In the genomic region with DNA sequence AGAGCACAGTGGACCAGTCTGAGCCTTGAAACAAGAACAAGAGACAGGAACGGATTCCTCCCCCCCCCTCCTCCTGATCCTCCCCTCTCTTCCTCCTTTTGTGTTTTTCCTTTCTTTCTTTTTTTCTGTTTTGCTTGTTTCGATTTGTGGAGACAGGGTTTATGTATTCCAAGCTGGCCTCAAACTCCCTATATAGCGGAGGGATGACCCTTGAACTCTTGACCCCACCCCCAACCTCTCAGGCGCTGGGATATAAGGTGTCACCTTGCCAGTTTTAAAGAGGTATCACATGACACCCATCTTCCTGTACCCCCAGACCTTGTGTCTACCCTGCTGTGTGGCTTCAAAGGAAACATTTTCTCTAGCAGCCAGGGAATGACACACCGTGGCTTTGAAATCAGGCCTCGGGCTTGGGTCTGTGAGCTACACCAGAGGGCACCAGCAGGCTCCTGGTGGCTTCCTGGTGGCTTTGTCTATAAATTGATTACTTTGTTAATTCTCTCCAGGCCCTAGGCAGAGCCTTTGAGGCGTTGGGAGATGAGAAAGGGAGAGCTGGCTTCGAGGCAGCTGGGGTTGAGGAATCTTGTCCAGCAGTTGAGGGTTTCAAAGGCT, we compare ENCODE assay signal across 8 mouse cellular contexts. TPM values are rescaled to one million over a fixed set of nuclear protein-coding genes. Genes with fewer than 3 reads are reported as not detected.
DNase-seq lines count a peak whose midpoint lies in the region; ATAC-seq lines count a peak whose summit lies in the region.

No protein-coding gene starts in this region.

- no peaks in the 10 kb centered on the region; the same call in 1 of the 2 replicates for H3K27me3 ChIP-seq in liver, embryonic 11.5 days (replicated peaks; ENCODE audit: control insufficient read depth, insufficient read depth, low read length)
- no peaks in the 10 kb centered on the region for H3K27me3 ChIP-seq in embryonic facial prominence, embryonic 11.5 days (ENCODE audit: control insufficient read depth, insufficient read depth, low read length)
- H3K27me3 ChIP-seq in hindbrain, embryonic 16.5 days (replicated peaks; ENCODE audit: control insufficient read depth, insufficient read depth, low read length): no peaks in the 10 kb centered on the region
- no peaks in the 10 kb centered on the region for H3K27me3 ChIP-seq in neural tube, embryonic 15.5 days (replicated peaks)

- H3K27ac ChIP-seq in liver, embryonic 11.5 days (ENCODE audit: low read depth, low read length): peak overlapping the region; percentile 58
- peak overlapping the region; percentile 81 for H3K27ac ChIP-seq in embryonic facial prominence, embryonic 11.5 days (replicated peaks; ENCODE audit: low read depth, low read length)
- peak overlapping the region; percentile 89 for H3K27ac ChIP-seq in hindbrain, embryonic 16.5 days (ENCODE audit: low read depth, low read length)
- peak overlapping the region; percentile 93 for H3K27ac ChIP-seq in neural tube, embryonic 15.5 days (replicated peaks)

- peak overlapping the region; percentile 17; the same call in 1 of the 2 replicates for H3K4me2 ChIP-seq in liver, embryonic 11.5 days
- peak overlapping the region; percentile 1; the same call in 1 of the 2 replicates for H3K4me2 ChIP-seq in embryonic facial prominence, embryonic 11.5 days (ENCODE audit: low read depth, low read length)
- H3K4me2 ChIP-seq in hindbrain, embryonic 16.5 days (ENCODE audit: low read length): no peak overlapping the region
- peak overlapping the region; percentile 34 for H3K4me2 ChIP-seq in neural tube, embryonic 15.5 days

- no peak overlapping the region for H3K4me3 ChIP-seq in liver, embryonic 11.5 days (ENCODE audit: low read depth, low read length)
- H3K4me3 ChIP-seq in embryonic facial prominence, embryonic 11.5 days (ENCODE audit: low read depth, low read length): no peak overlapping the region
- no peak overlapping the region for H3K4me3 ChIP-seq in hindbrain, embryonic 16.5 days (ENCODE audit: low read length)
- H3K4me3 ChIP-seq in neural tube, embryonic 15.5 days (replicated peaks): no peak overlapping the region

- H3K4me1 ChIP-seq in liver, embryonic 11.5 days (replicated peaks; ENCODE audit: control insufficient read depth, insufficient read depth, low read length): peaks cover 18% of the 10 kb centered on the region
- peaks cover 20% of the 10 kb centered on the region for H3K4me1 ChIP-seq in embryonic facial prominence, embryonic 11.5 days (ENCODE audit: control insufficient read depth, insufficient read depth, low read length)
- H3K4me1 ChIP-seq in hindbrain, embryonic 16.5 days (ENCODE audit: control insufficient read depth, insufficient read depth, low read depth, low read length): peaks cover 34% of the 10 kb centered on the region
- peaks cover 47% of the 10 kb centered on the region for H3K4me1 ChIP-seq in neural tube, embryonic 15.5 days

- no peak for DNase-seq in liver, embryonic 11.5 days (ENCODE audit: low spot score)
- DNase-seq in liver: no peak
- peak; percentile 36 for DNase-seq in embryonic facial prominence, embryonic 11.5 days (ENCODE audit: low spot score)
- no peak for DNase-seq in thymus, adult 18-20 months
- no peak for DNase-seq in lung, postnatal 36 days

- 36% methylated on average over 8 of the region's 8 CpGs for WGBS in liver, embryonic 11.5 days
- 11% methylated on average over 8 of the region's 8 CpGs for WGBS in embryonic facial prominence, embryonic 11.5 days
- WGBS in hindbrain, embryonic 16.5 days: 10% methylated on average over 8 of the region's 8 CpGs
- 17% methylated on average over 8 of the region's 8 CpGs for WGBS in neural tube, embryonic 15.5 days

- H3K9me3 ChIP-seq in liver, embryonic 11.5 days (ENCODE audit: control insufficient read depth, low read length): no peaks in the 10 kb centered on the region
- H3K9me3 ChIP-seq in embryonic facial prominence, embryonic 11.5 days (replicated peaks; ENCODE audit: control insufficient read depth, low read length): no peaks in the 10 kb centered on the region
- no peaks in the 10 kb centered on the region for H3K9me3 ChIP-seq in hindbrain, embryonic 16.5 days (ENCODE audit: control insufficient read depth, low read length)
- H3K9me3 ChIP-seq in neural tube, embryonic 15.5 days (replicated peaks): no peaks in the 10 kb centered on the region

- no peak for ATAC-seq in liver, embryonic 11.5 days (replicated peaks; ENCODE audit: low FRiP score)
- ATAC-seq in embryonic facial prominence, embryonic 11.5 days (replicated peaks; ENCODE audit: insufficient number of reproducible peaks, low FRiP score, low TSS enrichment, low read depth): no peak
- no peak for ATAC-seq in hindbrain, embryonic 16.5 days
- ATAC-seq in neural tube, embryonic 15.5 days (ENCODE audit: low FRiP score): no peak
- no peak for ATAC-seq in erythroid progenitor cell, adult 5-6 weeks (replicated peaks; ENCODE audit: low FRiP score, poor library complexity, severe bottlenecking)

- no peaks in the 10 kb centered on the region for H3K36me3 ChIP-seq in liver, embryonic 11.5 days (ENCODE audit: control insufficient read depth, insufficient read depth, low read length)
- H3K36me3 ChIP-seq in embryonic facial prominence, embryonic 11.5 days (replicated peaks; ENCODE audit: control insufficient read depth, insufficient read depth, low read depth, low read length): no peaks in the 10 kb centered on the region
- H3K36me3 ChIP-seq in hindbrain, embryonic 16.5 days (ENCODE audit: control insufficient read depth, insufficient read depth, low read length): no peaks in the 10 kb centered on the region
- H3K36me3 ChIP-seq in neural tube, embryonic 15.5 days: no peaks in the 10 kb centered on the region

- H3K9ac ChIP-seq in liver, embryonic 11.5 days (ENCODE audit: low read depth, low read length): no peak overlapping the region
- peak overlapping the region; percentile 56 for H3K9ac ChIP-seq in embryonic facial prominence, embryonic 11.5 days (replicated peaks; ENCODE audit: low read length)
- H3K9ac ChIP-seq in hindbrain, embryonic 16.5 days (ENCODE audit: low read depth, low read length): peak overlapping the region; percentile 12; the same call in 1 of the 2 replicates
- H3K9ac ChIP-seq in neural tube, embryonic 15.5 days (replicated peaks): peak overlapping the region; percentile 23; the same call in 1 of the 2 replicates

RNA-seq across cellular contexts. Expression of a gene that starts 7.9 kb away (rescaled TPM):
- polyA plus RNA-seq in liver, embryonic 11.5 days (2014; fragmentation: Nextera tagmentation; extraction: Ambion mirVana): 224 and 232 TPM in 2 replicates
- 373 and 399 TPM in 2 replicates for polyA plus RNA-seq in embryonic facial prominence, embryonic 11.5 days (2014; fragmentation: Nextera tagmentation; extraction: Ambion mirVana)
- 261 and 355 TPM in 2 replicates for polyA plus RNA-seq in hindbrain, embryonic 16.5 days (2015; fragmentation: Nextera tagmentation; extraction: Ambion mirVana)
- 332 and 435 TPM in 2 replicates for polyA plus RNA-seq in neural tube, embryonic 15.5 days (2015; fragmentation: Nextera tagmentation; extraction: Ambion mirVana)
- total RNA-seq in erythroid progenitor cell, adult 5-6 weeks (2015; ENCODE audit: low replicate concordance): 1.1 TPM in 1 of 2 replicates, not detected in the other
- 1.4 and 1.5 TPM in 2 replicates for total RNA-seq in erythroid progenitor cell, adult 5-6 weeks (2017; ENCODE audit: low replicate concordance)

RNA-seq across cellular contexts. Expression of a gene that starts 20.3 kb away (rescaled TPM):
- 5.7 and 7.5 TPM in 2 replicates for polyA plus RNA-seq in liver, embryonic 11.5 days (2014; fragmentation: Nextera tagmentation; extraction: Ambion mirVana)
- polyA plus RNA-seq in embryonic facial prominence, embryonic 11.5 days (2014; fragmentation: Nextera tagmentation; extraction: Ambion mirVana): 10.2 and 13.2 TPM in 2 replicates
- 36.9 and 43.8 TPM in 2 replicates for polyA plus RNA-seq in hindbrain, embryonic 16.5 days (2015; fragmentation: Nextera tagmentation; extraction: Ambion mirVana)
- polyA plus RNA-seq in neural tube, embryonic 15.5 days (2015; fragmentation: Nextera tagmentation; extraction: Ambion mirVana): 41.2 and 45.7 TPM in 2 replicates
- not detected in 2 replicates for total RNA-seq in erythroid progenitor cell, adult 5-6 weeks (2015; ENCODE audit: low replicate concordance)
- not detected in 2 replicates for total RNA-seq in erythroid progenitor cell, adult 5-6 weeks (2017; ENCODE audit: low replicate concordance)
